Mouse (Mus musculus) bone marrow, adult 2 months (tissue): ENCODE data around the gene Gpc3.

Experiments used
- CTCF ChIP-seq: fragments of 200-500 bp; IDR thresholded peaks from 2 replicates; pipeline ENCODE4 v1.5.1; 2011; ENCODE audit warnings: low read length, control low read depth; ENCODE audit not compliant: control insufficient read depth, insufficient read depth
- POLR2A ChIP-seq: fragments of 200-500 bp; IDR thresholded peaks from 2 replicates; pipeline ENCODE4 v1.6.1; 2011; ENCODE audit warnings: low read depth, mild to moderate bottlenecking, control low read depth, low read length, borderline replicate concordance; ENCODE audit not compliant: control insufficient read depth

GRCm38 (mm10) chrX:52651975-52652374, 38.2 kb upstream of the Gpc3 start:
- TF ChIP-seq CTCF: no peak
- TF ChIP-seq POLR2A: no peak
